In genomic region chr5:146948508-146949088, GRCm38 (mm10) we compare ENCODE assay signal across 8 mouse cellular contexts. TPM values are rescaled to one million over a fixed set of nuclear protein-coding genes. Genes with fewer than 3 reads are reported as not detected.
DNase-seq lines count a peak whose midpoint lies in the region; ATAC-seq and TF ChIP-seq lines count a peak whose summit lies in the region.

Gene Gtf3a, plus strand, starts transcription at chr5:146948657.

- H3K27ac ChIP-seq in ES-E14 (ENCODE audit: insufficient read depth, low read depth, low read length, poor library complexity, severe bottlenecking), result peak within 1 kb of the TSS; percentile 78
- H3K27ac ChIP-seq in forebrain, embryonic 12.5 days, result peak within 1 kb of the TSS; percentile 69
- H3K27ac ChIP-seq in heart, embryonic 16.5 days (ENCODE audit: low read length), result peak within 1 kb of the TSS; percentile 83
- peak within 1 kb of the TSS; percentile 91 for H3K27ac ChIP-seq in liver, postnatal 0 days (ENCODE audit: low read depth)
- H3K27ac ChIP-seq in neural tube, embryonic 13.5 days (replicated peaks), result peak within 1 kb of the TSS; percentile 84

- no peaks in the 10 kb centered on the region for H3K9me3 ChIP-seq in ES-E14 (ENCODE audit: control insufficient read depth, insufficient read depth, low read depth, low read length)
- H3K9me3 ChIP-seq in forebrain, embryonic 12.5 days, result peaks cover 3% of the 10 kb centered on the region; the same call in 1 of the 2 replicates
- peaks cover 4% of the 10 kb centered on the region for H3K9me3 ChIP-seq in heart, embryonic 16.5 days (replicated peaks; ENCODE audit: control insufficient read depth, low read length)
- no peaks in the 10 kb centered on the region for H3K9me3 ChIP-seq in liver, postnatal 0 days (ENCODE audit: low read length)
- no peaks in the 10 kb centered on the region for H3K9me3 ChIP-seq in neural tube, embryonic 13.5 days

- peak within 1 kb of the TSS; percentile 78 to 84 for H3K4me3 ChIP-seq in ES-E14 (ENCODE audit: insufficient read depth in 1 of 2, low read depth in 1 of 2, low read length in 2 of 2, poor library complexity in 1 of 2, severe bottlenecking in 1 of 2)
- H3K4me3 ChIP-seq in forebrain, embryonic 12.5 days (replicated peaks), result peak within 1 kb of the TSS; percentile 70
- peak within 1 kb of the TSS; percentile 87 for H3K4me3 ChIP-seq in heart, embryonic 16.5 days (ENCODE audit: low read length)
- peak within 1 kb of the TSS; percentile 86 for H3K4me3 ChIP-seq in liver, postnatal 0 days (ENCODE audit: low read depth, low read length)
- peak within 1 kb of the TSS; percentile 83 for H3K4me3 ChIP-seq in neural tube, embryonic 13.5 days

- H3K4me2 ChIP-seq in forebrain, embryonic 12.5 days, result peak within 1 kb of the TSS; percentile 92
- peak within 1 kb of the TSS; percentile 68 for H3K4me2 ChIP-seq in heart, embryonic 16.5 days (ENCODE audit: low read depth, low read length)
- peak within 1 kb of the TSS; percentile 97 for H3K4me2 ChIP-seq in liver, postnatal 0 days (ENCODE audit: low read depth, low read length)
- peak within 1 kb of the TSS; percentile 97 for H3K4me2 ChIP-seq in neural tube, embryonic 13.5 days

- H3K9ac ChIP-seq in ES-E14 (ENCODE audit: insufficient read depth, low read depth, low read length, poor library complexity, severe bottlenecking), result peak within 1 kb of the TSS; percentile 93
- H3K9ac ChIP-seq in forebrain, embryonic 12.5 days, result peak within 1 kb of the TSS; percentile 85
- H3K9ac ChIP-seq in heart, embryonic 16.5 days (ENCODE audit: low read length), result peak within 1 kb of the TSS; percentile 93
- H3K9ac ChIP-seq in liver, postnatal 0 days (replicated peaks), result peak within 1 kb of the TSS; percentile 80
- peak within 1 kb of the TSS; percentile 95 for H3K9ac ChIP-seq in neural tube, embryonic 13.5 days

- under 1% methylated on average over 62 of the region's 62 CpGs for WGBS in forebrain, embryonic 12.5 days
- under 1% methylated on average over 61 of the region's 62 CpGs for whole genome bisulfite sequencing in heart, embryonic 16.5 days
- WGBS in liver, postnatal 0 days (ENCODE audit: insufficient replicate concordance), result under 1% methylated on average over 54 of the region's 62 CpGs
- under 1% methylated on average over 62 of the region's 62 CpGs for WGBS in neural tube, embryonic 13.5 days

- TF ChIP-seq EP300 in liver, postnatal 0 days (IDR thresholded peaks at IDR 0.05; ENCODE audit: low read depth), result no peak

- no peak for TF ChIP-seq CTCF in liver, postnatal 0 days (IDR thresholded peaks at IDR 0.05; ENCODE audit: low read depth)

- peaks cover 0 to 7% of the 10 kb centered on the region in 2 experiments; a peak in 2 of 4 replicates for H3K4me1 ChIP-seq in ES-E14 (ENCODE audit: control insufficient read depth in 2 of 2, insufficient read depth in 2 of 2, low read length in 2 of 2, poor library complexity in 1 of 2)
- peaks cover 16% of the 10 kb centered on the region for H3K4me1 ChIP-seq in forebrain, embryonic 12.5 days
- peaks cover 10% of the 10 kb centered on the region for H3K4me1 ChIP-seq in heart, embryonic 16.5 days (ENCODE audit: control insufficient read depth, insufficient read depth, low read length)
- peaks cover 18% of the 10 kb centered on the region for H3K4me1 ChIP-seq in liver, postnatal 0 days (ENCODE audit: insufficient read depth)
- peaks cover 20% of the 10 kb centered on the region for H3K4me1 ChIP-seq in neural tube, embryonic 13.5 days (replicated peaks)

- H3K27me3 ChIP-seq in forebrain, embryonic 12.5 days, result no peaks in the 10 kb centered on the region
- H3K27me3 ChIP-seq in heart, embryonic 16.5 days (ENCODE audit: control insufficient read depth, insufficient read depth, low read length), result no peaks in the 10 kb centered on the region
- no peaks in the 10 kb centered on the region for H3K27me3 ChIP-seq in liver, postnatal 0 days (ENCODE audit: insufficient read depth, low read length)
- H3K27me3 ChIP-seq in neural tube, embryonic 13.5 days, result no peaks in the 10 kb centered on the region

- ATAC-seq in forebrain, embryonic 12.5 days (ENCODE audit: low FRiP score), result peak; percentile 92
- peak; percentile 96 for ATAC-seq in heart, embryonic 16.5 days (replicated peaks; ENCODE audit: extremely low read depth, insufficient read depth, low FRiP score)
- peak; percentile 91 for ATAC-seq in liver, postnatal 0 days
- ATAC-seq in neural tube, embryonic 13.5 days (ENCODE audit: low read depth), result peak; percentile 95

- in situ Hi-C loops in ES-E14 (cut with MboI; ENCODE audit: low sequenced_read_pairs in 2 of 2, unreplicated experiment in 2 of 2), result no loop called here

- DNase-seq in ES-E14 (ENCODE audit: low read depth, low spot score), result peak; percentile 85
- peak; percentile 88 for DNase-seq in c-Kit-positive CD71-positive TER-119-positive erythroid progenitor cells, embryonic 14.5 days (ENCODE audit: low spot score)
- DNase-seq in kidney, postnatal 36 days, result peak; percentile 80 to 87
- DNase-seq in liver, postnatal 0 days, result peak; percentile 95
- peak; percentile 73 for DNase-seq in telencephalon, adult 2 months (ENCODE audit: low read depth, low spot score)

- H3K36me3 ChIP-seq in ES-E14 (ENCODE audit: control insufficient read depth, insufficient read depth, low read length, poor library complexity, severe bottlenecking), result peaks cover 34% of the 10 kb centered on the region
- H3K36me3 ChIP-seq in forebrain, embryonic 12.5 days (replicated peaks), result peaks cover 33% of the 10 kb centered on the region
- H3K36me3 ChIP-seq in heart, embryonic 16.5 days (ENCODE audit: control insufficient read depth, insufficient read depth), result peaks cover 29% of the 10 kb centered on the region
- peaks cover 31% of the 10 kb centered on the region for H3K36me3 ChIP-seq in liver, postnatal 0 days (replicated peaks; ENCODE audit: insufficient read depth, low read length)
- peaks cover 30% of the 10 kb centered on the region for H3K36me3 ChIP-seq in neural tube, embryonic 13.5 days

TF ChIP-seq in ES-E14, 5 proteins besides CTCF, POLR2A, EP300 and RAD21:
- TF ChIP-seq CHD2 (IDR thresholded peaks at IDR 0.05; ENCODE audit: low read depth, low read length), result no peak
- TF ChIP-seq ZNF384 (IDR thresholded peaks at IDR 0.05; ENCODE audit: low read depth, low read length), result no peak
- TF ChIP-seq MAFK (IDR thresholded peaks at IDR 0.05; ENCODE audit: insufficient read depth, low read depth, low read length), result no peak
- TF ChIP-seq ZC3H11A (IDR thresholded peaks at IDR 0.05; ENCODE audit: borderline replicate concordance, low read depth, low read length), result no peak
- TF ChIP-seq HCFC1 (IDR thresholded peaks at IDR 0.05; ENCODE audit: borderline replicate concordance, insufficient read depth, low read length), result peak; percentile 67; the same call in 1 of the 2 replicates

RNA-seq across cellular contexts. Expression of gene Gtf3a, which starts in this region (rescaled TPM):
- total RNA-seq in ES-E14 (2012; rRNA removed), result 72.3 and 80.4 TPM in 2 replicates
- 107 and 114 TPM in 2 replicates for polyA plus RNA-seq in forebrain, embryonic 12.5 days (2016; fragmentation: Nextera tagmentation; extraction: Ambion mirVana)
- 83.4 and 86.0 TPM in 2 replicates for polyA plus RNA-seq in heart, embryonic 16.5 days (2015; fragmentation: Nextera tagmentation; extraction: Ambion mirVana)
- polyA plus RNA-seq in liver, postnatal 0 days (2015; fragmentation: Nextera tagmentation; extraction: Ambion mirVana), result 31.6 and 33.5 TPM in 2 replicates
- polyA plus RNA-seq in neural tube, embryonic 13.5 days (2015; fragmentation: Nextera tagmentation; extraction: Ambion mirVana), result 104 and 110 TPM in 2 replicates

Comparison
In these comparisons a context has a peak if more than half of its experiments do, and no peak if none do; other contexts are left out.
1. Peak in every context shown above with its lines: DNase-seq, ATAC-seq, H3K4me3 ChIP-seq and H3K27ac ChIP-seq.